12 mouse cellular contexts compared by ENCODE assay signal in genomic region chr9:72374074-72374473, GRCm38 (mm10).
DNase-seq lines count a peak whose midpoint lies in the region; ATAC-seq and TF ChIP-seq lines count a peak whose summit lies in the region.
"Had no signal": no experiment of that assay in that cellular context is flagged by ENCODE, and none has a peak within 500 bp of the region (broad histone marks: within the 10 kb centered on the region; RNA-seq: fewer than 3 reads in every experiment).

No protein-coding gene starts in this region.

- no peak for TF ChIP-seq EP300 in ES-Bruce4 (IDR thresholded peaks at IDR 0.05; ENCODE audit: insufficient read depth, low read depth, low read length)
- TF ChIP-seq EP300 in liver, embryonic 14.5 days (IDR thresholded peaks at IDR 0.05; ENCODE audit: low read depth): no peak

- no peaks in the 10 kb centered on the region for H3K9me3 ChIP-seq in kidney, embryonic 14.5 days (ENCODE audit: control insufficient read depth, low read length)
- H3K9me3 ChIP-seq in ES-Bruce4 (replicated peaks; ENCODE audit: control insufficient read depth, insufficient read depth, low read length, poor library complexity, severe bottlenecking): no peaks in the 10 kb centered on the region
- H3K9me3 ChIP-seq in liver, embryonic 14.5 days (ENCODE audit: control insufficient read depth, low read length): no peaks in the 10 kb centered on the region
- no peaks in the 10 kb centered on the region for H3K9me3 ChIP-seq in intestine, embryonic 15.5 days
- H3K9me3 ChIP-seq: heart, embryonic 15.5 days; kidney, embryonic 15.5 days; limb, embryonic 13.5 days; midbrain, embryonic 10.5 days had no signal

- no peaks in the 10 kb centered on the region for H3K36me3 ChIP-seq in kidney, embryonic 14.5 days (ENCODE audit: control insufficient read depth, insufficient read depth, low read length)
- H3K36me3 ChIP-seq in ES-Bruce4 (ENCODE audit: control insufficient read depth, insufficient read depth, low read length, poor library complexity, severe bottlenecking): no peaks in the 10 kb centered on the region
- H3K36me3 ChIP-seq in liver, embryonic 14.5 days (replicated peaks; ENCODE audit: control insufficient read depth, insufficient read depth, low read depth): no peaks in the 10 kb centered on the region
- H3K36me3 ChIP-seq in intestine, embryonic 15.5 days: no peaks in the 10 kb centered on the region
- H3K36me3 ChIP-seq: heart, embryonic 15.5 days; kidney, embryonic 15.5 days; limb, embryonic 13.5 days; midbrain, embryonic 10.5 days had no signal

- peak; percentile 20 to 28 for DNase-seq in kidney, postnatal 4 days
- peak; percentile 52 for DNase-seq in 416B (ENCODE audit: low read depth)
- peak in 1 of 3 experiments; percentile 14 for DNase-seq in liver, embryonic 14.5 days (ENCODE audit: low read depth in 3 of 3, low spot score in 3 of 3)
- DNase-seq in layer of hippocampus, postnatal 10 days (ENCODE audit: low spot score in 2 of 2): no peak

- no peaks in the 10 kb centered on the region for H3K4me1 ChIP-seq in kidney, embryonic 14.5 days (ENCODE audit: control insufficient read depth, insufficient read depth, low read length)
- no peaks in the 10 kb centered on the region for H3K4me1 ChIP-seq in ES-Bruce4 (ENCODE audit: control insufficient read depth, insufficient read depth, low read length)
- H3K4me1 ChIP-seq in liver, embryonic 14.5 days (replicated peaks; ENCODE audit: control insufficient read depth in 2 of 2, insufficient read depth in 2 of 2, low read length in 1 of 2): no peaks in the 10 kb centered on the region
- H3K4me1 ChIP-seq in intestine, embryonic 15.5 days (replicated peaks): no peaks in the 10 kb centered on the region
- H3K4me1 ChIP-seq: heart, embryonic 15.5 days; kidney, embryonic 15.5 days; limb, embryonic 13.5 days had no signal

- 94% methylated on average over 3 of the region's 3 CpGs for WGBS in kidney, embryonic 14.5 days
- WGBS in liver, embryonic 14.5 days (ENCODE audit: insufficient replicate concordance): 80% methylated on average over 3 of the region's 3 CpGs
- WGBS in intestine, embryonic 15.5 days: 90% methylated on average over 3 of the region's 3 CpGs

- H3K27me3 ChIP-seq in kidney, embryonic 14.5 days (ENCODE audit: control insufficient read depth, insufficient read depth, low read length): no peaks in the 10 kb centered on the region
- no peaks in the 10 kb centered on the region for H3K27me3 ChIP-seq in ES-Bruce4 (ENCODE audit: control insufficient read depth, insufficient read depth, low read length, poor library complexity, severe bottlenecking)
- no peaks in the 10 kb centered on the region for H3K27me3 ChIP-seq in liver, embryonic 14.5 days (ENCODE audit: control insufficient read depth, insufficient read depth, low read length)
- no peaks in the 10 kb centered on the region for H3K27me3 ChIP-seq in intestine, embryonic 15.5 days (replicated peaks)
- H3K27me3 ChIP-seq: heart, embryonic 15.5 days; kidney, embryonic 15.5 days; limb, embryonic 13.5 days had no signal

- TF ChIP-seq POLR2A in ES-Bruce4 (IDR thresholded peaks at IDR 0.05; ENCODE audit: insufficient read depth, low read length): no peak

- TF ChIP-seq CTCF in ES-Bruce4 (IDR thresholded peaks at IDR 0.05; ENCODE audit: low read depth, low read length): peak; percentile 49
- TF ChIP-seq CTCF in liver, embryonic 14.5 days (IDR thresholded peaks at IDR 0.05; ENCODE audit: low read depth): peak; percentile 74

- H3K4me2 ChIP-seq in kidney, embryonic 14.5 days (replicated peaks; ENCODE audit: low read depth, low read length): no peak overlapping the region
- no peak overlapping the region for H3K4me2 ChIP-seq in liver, embryonic 14.5 days (ENCODE audit: low read depth)
- no peak overlapping the region for H3K4me2 ChIP-seq in intestine, embryonic 15.5 days (replicated peaks)
- H3K4me2 ChIP-seq: heart, embryonic 15.5 days; kidney, embryonic 15.5 days; limb, embryonic 13.5 days had no signal

- no peak overlapping the region for H3K9ac ChIP-seq in kidney, embryonic 14.5 days (ENCODE audit: low read depth, low read length)
- no peak overlapping the region for H3K9ac ChIP-seq in ES-Bruce4 (ENCODE audit: low read depth, poor library complexity, severe bottlenecking)
- H3K9ac ChIP-seq in liver, embryonic 14.5 days (replicated peaks): no peak overlapping the region
- H3K9ac ChIP-seq in intestine, embryonic 15.5 days: no peak overlapping the region
- H3K9ac ChIP-seq: heart, embryonic 15.5 days; kidney, embryonic 15.5 days; limb, embryonic 13.5 days had no signal

- no peak overlapping the region for H3K27ac ChIP-seq in kidney, embryonic 14.5 days (ENCODE audit: low read depth, low read length)
- no peak overlapping the region for H3K27ac ChIP-seq in ES-Bruce4 (ENCODE audit: insufficient read depth, low read length)
- no peak overlapping the region for H3K27ac ChIP-seq in liver, embryonic 14.5 days
- no peak overlapping the region for H3K27ac ChIP-seq in intestine, embryonic 15.5 days
- H3K27ac ChIP-seq: heart, embryonic 15.5 days; kidney, embryonic 15.5 days; limb, embryonic 13.5 days; midbrain, embryonic 10.5 days had no signal

- H3K4me3 ChIP-seq in kidney, embryonic 14.5 days (ENCODE audit: low read length): no peak overlapping the region
- no peak overlapping the region for H3K4me3 ChIP-seq in ES-Bruce4 (ENCODE audit: low read depth, low read length)
- no peak overlapping the region for H3K4me3 ChIP-seq in liver, embryonic 14.5 days (ENCODE audit: insufficient read depth in 1 of 2, low read depth in 2 of 2, low read length in 2 of 2)
- no peak overlapping the region for H3K4me3 ChIP-seq in intestine, embryonic 15.5 days (replicated peaks)
- H3K4me3 ChIP-seq: heart, embryonic 15.5 days; kidney, embryonic 15.5 days; limb, embryonic 13.5 days; midbrain, embryonic 10.5 days had no signal

- ATAC-seq in kidney, embryonic 14.5 days (ENCODE audit: low FRiP score, low TSS enrichment): no peak
- no peak for ATAC-seq in liver, embryonic 14.5 days (ENCODE audit: insufficient read depth)
- no peak for ATAC-seq in activated CD4-positive, CD25-positive, alpha-beta regulatory T cell, adult 4 months
- no peak for ATAC-seq in intestine, embryonic 15.5 days

Comparison
In these comparisons a context has a peak if more than half of its experiments do, and no peak if none do; other contexts are left out.
1. DNase-seq: peak in kidney, postnatal 4 days (2 of 2) and 416B (single experiment); none in layer of hippocampus, postnatal 10 days (0 of 2).